Mouse (Mus musculus): Measurements from ENCODE around the gene Gdf9.

GRCm38 (mm10) chr11:53456474-53457371 is 25.9 kb downstream of the Gdf9 start, which contains the start of the genes Gm10447 and Shroom1:
- peak; percentile 31; the same call in 1 of the 2 replicates for TF ChIP-seq CTCF (IDR thresholded peaks at IDR 0.05; ENCODE audit: borderline replicate concordance, extremely low read depth, insufficient read depth, insufficient read length)
- TF ChIP-seq POLR2A (IDR thresholded peaks at IDR 0.05; ENCODE audit: borderline replicate concordance, extremely low read depth, insufficient read depth, insufficient read length, poor library complexity, severe bottlenecking), result no peak

Data from brain, embryonic 14.5 days (tissue).